Mouse (Mus musculus): Measurements from ENCODE around the gene Ankrd9. TPM values are rescaled to one million over a fixed set of nuclear protein-coding genes. Genes with fewer than 3 reads are reported as not detected.

Ankrd9 gene
- polyA plus RNA-seq, 1 experiment from 2014 or later: 11.2 TPM

GRCm38 (mm10) chr12:110974295-110974694, 4.5 kb downstream of the Ankrd9 start:
- Histone ChIP-seq H3K4me2 (replicated peaks) (no peak overlapping the region), H3K4me3 (no peak overlapping the region), H3K9ac (no peak overlapping the region), H3K36me3 (peaks cover 39% of the 10 kb centered on the region), H3K4me1 (peaks cover 9% of the 10 kb centered on the region), H3K27ac (no peak overlapping the region), H3K9me3 (replicated peaks) (no peaks in the 10 kb centered on the region), H3K27me3 (no peaks in the 10 kb centered on the region)
- ATAC-seq (ENCODE audit: low FRiP score): no peak
- 88% methylated on average over 7 of the region's 7 CpGs for WGBS

GRCm38 (mm10) chr12:110973829-110974228, 5.0 kb downstream of the Ankrd9 start:
- 95% methylated on average over 4 of the region's 4 CpGs for WGBS
- no peak overlapping the region for H3K4me3 ChIP-seq

GRCm38 (mm10) chr12:110971972-110972371, 6.9 kb downstream of the Ankrd9 start:
- no peak overlapping the region for H3K4me3 ChIP-seq
- 90% methylated on average over 5 of the region's 5 CpGs for WGBS
- no peak overlapping the region for H3K4me2 ChIP-seq (replicated peaks)
- no peak for ATAC-seq (ENCODE audit: low FRiP score)
- no peak overlapping the region for H3K27ac ChIP-seq
- H3K9me3 ChIP-seq (replicated peaks): no peaks in the 10 kb centered on the region
- H3K4me1 ChIP-seq: no peaks in the 10 kb centered on the region
- no peak overlapping the region for H3K9ac ChIP-seq
- peaks cover 55% of the 10 kb centered on the region for H3K36me3 ChIP-seq
- no peaks in the 10 kb centered on the region for H3K27me3 ChIP-seq

More at GRCm38 (mm10) chr12:110973829-110974228, 5.0 kb downstream of the Ankrd9 start:
- H3K4me2 ChIP-seq (replicated peaks): no peak overlapping the region
- no peak overlapping the region for H3K27ac ChIP-seq
- H3K4me1 ChIP-seq: peaks cover 8% of the 10 kb centered on the region
- H3K9ac ChIP-seq: no peak overlapping the region
- ATAC-seq (ENCODE audit: low FRiP score): no peak
- no peaks in the 10 kb centered on the region for H3K9me3 ChIP-seq (replicated peaks)
- H3K27me3 ChIP-seq: no peaks in the 10 kb centered on the region
- peaks cover 43% of the 10 kb centered on the region for H3K36me3 ChIP-seq

- no peaks in the 10 kb centered on the region for H3K9me3 ChIP-seq (replicated peaks)
- no peak overlapping the region for H3K4me2 ChIP-seq (replicated peaks)
- no peaks in the 10 kb centered on the region for H3K27me3 ChIP-seq
- H3K27ac ChIP-seq: no peak overlapping the region
- no peak overlapping the region for H3K9ac ChIP-seq
- ATAC-seq (ENCODE audit: low FRiP score): no peak
- no peak overlapping the region for H3K4me3 ChIP-seq
- WGBS: 94% methylated on average over 5 of the region's 5 CpGs
- H3K4me1 ChIP-seq: no peaks in the 10 kb centered on the region
- peaks cover 49% of the 10 kb centered on the region for H3K36me3 ChIP-seq
Observed at GRCm38 (mm10) chr12:110970408-110970807, 8.4 kb downstream of the Ankrd9 start.

- no peak overlapping the region for H3K4me2 ChIP-seq (replicated peaks)
- peaks cover 32% of the 10 kb centered on the region for H3K36me3 ChIP-seq
Observed at GRCm38 (mm10) chr12:110967146-110967545, 11.7 kb downstream of the Ankrd9 start.

GRCm38 (mm10) chr12:110966079-110966478, 12.8 kb downstream of the Ankrd9 start:
- Histone ChIP-seq H3K4me2 (replicated peaks) (no peak overlapping the region), H3K4me3 (no peak overlapping the region), H3K27me3 (no peaks in the 10 kb centered on the region), H3K4me1 (no peaks in the 10 kb centered on the region), H3K9me3 (replicated peaks) (no peaks in the 10 kb centered on the region), H3K36me3 (peaks cover 37% of the 10 kb centered on the region), H3K9ac (no peak overlapping the region), H3K27ac (no peak overlapping the region)
- ATAC-seq (ENCODE audit: low FRiP score): no peak
- 85% methylated on average over 4 of the region's 4 CpGs for WGBS

More at GRCm38 (mm10) chr12:110967146-110967545, 11.7 kb downstream of the Ankrd9 start:
- no peak overlapping the region for H3K9ac ChIP-seq
- no peaks in the 10 kb centered on the region for H3K9me3 ChIP-seq (replicated peaks)
- H3K4me3 ChIP-seq: no peak overlapping the region
- H3K4me1 ChIP-seq: no peaks in the 10 kb centered on the region
- H3K27me3 ChIP-seq: no peaks in the 10 kb centered on the region
- WGBS: 93% methylated on average over 2 of the region's 2 CpGs
- H3K27ac ChIP-seq: no peak overlapping the region
- no peak for ATAC-seq (ENCODE audit: low FRiP score)

- Histone ChIP-seq H3K9ac (no peak overlapping the region), H3K4me2 (replicated peaks) (no peak overlapping the region), H3K9me3 (replicated peaks) (no peaks in the 10 kb centered on the region), H3K4me3 (no peak overlapping the region), H3K27ac (no peak overlapping the region), H3K27me3 (no peaks in the 10 kb centered on the region), H3K36me3 (peaks cover 40% of the 10 kb centered on the region), H3K4me1 (no peaks in the 10 kb centered on the region)
- WGBS: 85% methylated on average over 3 of the region's 3 CpGs
- no peak for ATAC-seq (ENCODE audit: low FRiP score)
Observed at GRCm38 (mm10) chr12:110965500-110965899, 13.3 kb downstream of the Ankrd9 start.

GRCm38 (mm10) chr12:110961973-110962372, 16.9 kb downstream of the Ankrd9 start:
- H3K27me3 ChIP-seq: no peaks in the 10 kb centered on the region
- H3K9me3 ChIP-seq (replicated peaks): no peaks in the 10 kb centered on the region
- peaks cover 20% of the 10 kb centered on the region; the same call in 1 of the 2 replicates for H3K36me3 ChIP-seq
- no peak overlapping the region for H3K9ac ChIP-seq
- no peaks in the 10 kb centered on the region for H3K4me1 ChIP-seq
- H3K4me3 ChIP-seq: no peak overlapping the region
- 92% methylated on average over 2 of the region's 2 CpGs for WGBS
- H3K27ac ChIP-seq: no peak overlapping the region
- no peak overlapping the region for H3K4me2 ChIP-seq (replicated peaks)
- ATAC-seq (ENCODE audit: low FRiP score): no peak

GRCm38 (mm10) chr12:110954351-110954991, 24.4 kb downstream of the Ankrd9 start:
- Histone ChIP-seq H3K4me2 (replicated peaks) (no peak overlapping the region), H3K4me3 (no peak overlapping the region), H3K9ac (no peak overlapping the region), H3K4me1 (no peaks in the 10 kb centered on the region), H3K36me3 (peaks cover 31% of the 10 kb centered on the region), H3K27ac (no peak overlapping the region), H3K27me3 (no peaks in the 10 kb centered on the region), H3K9me3 (replicated peaks) (no peaks in the 10 kb centered on the region)
- no peak for ATAC-seq (ENCODE audit: low FRiP score)
- WGBS: 80% methylated on average over 4 of the region's 4 CpGs

GRCm38 (mm10) chr12:110953900-110954299, 24.9 kb downstream of the Ankrd9 start:
- Histone ChIP-seq H3K4me3 (no peak overlapping the region), H3K4me2 (replicated peaks) (no peak overlapping the region), H3K4me1 (no peaks in the 10 kb centered on the region), H3K27me3 (no peaks in the 10 kb centered on the region), H3K9ac (no peak overlapping the region), H3K9me3 (replicated peaks) (no peaks in the 10 kb centered on the region), H3K27ac (no peak overlapping the region), H3K36me3 (peaks cover 30% of the 10 kb centered on the region)
- ATAC-seq (ENCODE audit: low FRiP score): no peak
- 91% methylated on average over 2 of the region's 2 CpGs for WGBS

- ATAC-seq (ENCODE audit: low FRiP score): no peak
- no peak overlapping the region for H3K4me3 ChIP-seq
- H3K27me3 ChIP-seq: no peaks in the 10 kb centered on the region
- H3K9ac ChIP-seq: no peak overlapping the region
- no peak overlapping the region for H3K4me2 ChIP-seq (replicated peaks)
- H3K27ac ChIP-seq: no peak overlapping the region
- WGBS: 95% methylated on average over 3 of the region's 3 CpGs
- H3K36me3 ChIP-seq: peaks cover 33% of the 10 kb centered on the region
- H3K9me3 ChIP-seq (replicated peaks): no peaks in the 10 kb centered on the region
- H3K4me1 ChIP-seq: no peaks in the 10 kb centered on the region
Observed at GRCm38 (mm10) chr12:110953443-110953842, 25.4 kb downstream of the Ankrd9 start.

GRCm38 (mm10) chr12:110952628-110953385, 26.0 kb downstream of the Ankrd9 start:
- peaks cover 34% of the 10 kb centered on the region for H3K36me3 ChIP-seq
- no peaks in the 10 kb centered on the region for H3K4me1 ChIP-seq
- no peaks in the 10 kb centered on the region for H3K9me3 ChIP-seq (replicated peaks)
- no peak overlapping the region for H3K9ac ChIP-seq
- no peaks in the 10 kb centered on the region for H3K27me3 ChIP-seq
- no peak overlapping the region for H3K4me2 ChIP-seq (replicated peaks)
- no peak for ATAC-seq (ENCODE audit: low FRiP score)
- no peak overlapping the region for H3K4me3 ChIP-seq
- no peak overlapping the region for H3K27ac ChIP-seq
- 91% methylated on average over 6 of the region's 6 CpGs for WGBS

- whole genome bisulfite sequencing: 80% methylated on average over 7 of the region's 7 CpGs
- H3K36me3 ChIP-seq: peaks cover 36% of the 10 kb centered on the region
- no peak for ATAC-seq (ENCODE audit: low FRiP score)
Observed at GRCm38 (mm10) chr12:110951236-110951635, 27.6 kb downstream of the Ankrd9 start.

More at GRCm38 (mm10) chr12:110951236-110951635, 27.6 kb downstream of the Ankrd9 start:
- H3K9ac ChIP-seq: no peak overlapping the region
- H3K4me2 ChIP-seq (replicated peaks): no peak overlapping the region
- H3K9me3 ChIP-seq (replicated peaks): no peaks in the 10 kb centered on the region
- no peaks in the 10 kb centered on the region for H3K27me3 ChIP-seq
- no peaks in the 10 kb centered on the region for H3K4me1 ChIP-seq
- no peak overlapping the region for H3K4me3 ChIP-seq
- no peak overlapping the region for H3K27ac ChIP-seq
